Mouse (Mus musculus): ENCODE results near the gene C1qc.

- TF ChIP-seq POLR2A (IDR thresholded peaks at IDR 0.05; ENCODE audit: low read depth, low read length) (no peak), CTCF (conservative IDR thresholded peaks at IDR 0.05; ENCODE audit: insufficient read depth, insufficient read length, low read depth, low read length) (no peak)
Measured at GRCm38 (mm10) chr4:136919526-136919925, 26.7 kb upstream of the C1qc start.
